Mouse (Mus musculus): ENCODE measurements around the gene Psmb3.

The Psmb3 gene

GRCm38 (mm10) chr11:97668160-97668559 is 35.0 kb upstream of the Psmb3 start:
- no peak for DNase-seq

DNA sequence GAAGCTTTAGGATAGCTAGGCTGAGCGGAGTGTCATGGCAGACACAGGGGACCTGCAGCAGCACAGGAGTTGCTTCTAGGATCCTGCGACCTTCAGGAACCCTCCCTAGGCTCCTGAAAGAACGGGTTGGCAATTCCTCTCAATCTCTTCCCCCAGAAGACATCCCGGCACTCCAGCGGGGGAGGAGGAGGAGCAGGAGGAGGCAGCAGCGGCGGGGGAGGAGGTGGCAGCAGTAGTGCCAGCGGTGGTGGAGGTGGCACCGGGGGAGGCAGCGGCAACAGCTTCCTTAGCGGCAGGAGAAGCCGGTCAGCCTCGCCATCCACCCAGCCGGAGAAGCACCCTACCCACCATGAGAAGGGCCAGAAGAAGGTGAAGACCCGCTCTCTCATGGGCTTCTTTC is 33.9 kb upstream of the Psmb3 start:
- DNase-seq = no peak

DNA sequence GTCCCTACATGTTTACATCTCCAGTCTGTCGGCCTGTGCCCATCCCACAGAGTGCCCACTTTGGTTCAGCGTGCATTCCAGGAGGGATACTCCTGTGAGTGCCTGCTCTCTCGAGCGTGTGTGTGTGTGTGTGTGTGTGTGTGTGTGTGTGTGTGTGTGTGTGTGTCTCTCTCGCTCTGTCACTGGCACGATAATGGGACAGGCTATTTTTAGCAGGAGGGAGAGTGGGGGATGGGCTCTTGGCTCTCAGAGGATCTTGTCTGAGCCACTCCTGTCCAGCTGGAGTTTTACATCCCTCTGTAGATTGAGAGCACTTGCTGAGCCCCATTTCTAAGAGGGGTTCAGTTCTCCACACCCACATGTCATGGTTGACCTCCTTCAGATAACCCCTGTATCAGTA is 33.4 kb upstream of the Psmb3 start:
- DNase-seq = no peak

- DNase-seq = no peak
Measured at GRCm38 (mm10) chr11:97670234-97671176, 32.7 kb upstream of the Psmb3 start.

- no peak for DNase-seq
Measured at GRCm38 (mm10) chr11:97671177-97671527, 32.0 kb upstream of the Psmb3 start.

GRCm38 (mm10) chr11:97673148-97673547 is 30.1 kb upstream of the Psmb3 start:
- DNase-seq = no peak

- DNase-seq = no peak
Measured at GRCm38 (mm10) chr11:97676050-97676754, 27.0 kb upstream of the Psmb3 start.

DNA sequence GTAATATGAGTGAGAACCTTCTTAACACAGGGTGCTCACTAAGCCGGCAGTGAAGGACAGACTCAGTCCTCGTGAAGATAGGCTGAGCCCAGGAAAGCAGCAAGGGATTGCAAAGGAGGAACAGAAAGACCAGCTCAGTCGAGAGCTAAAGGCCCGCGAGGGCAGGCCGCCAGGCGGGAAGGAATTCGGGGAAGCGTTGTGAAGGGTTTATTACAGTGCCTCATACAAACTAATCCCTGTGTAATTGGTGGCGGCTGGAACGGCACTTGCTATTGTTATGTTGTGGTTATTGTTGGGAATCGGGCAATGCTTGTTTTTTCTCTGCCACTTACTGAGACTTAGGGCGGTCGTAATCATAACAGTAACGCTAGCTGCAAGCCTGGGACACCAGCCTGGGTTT is 25.8 kb upstream of the Psmb3 start:
- no peak for DNase-seq

DNA sequence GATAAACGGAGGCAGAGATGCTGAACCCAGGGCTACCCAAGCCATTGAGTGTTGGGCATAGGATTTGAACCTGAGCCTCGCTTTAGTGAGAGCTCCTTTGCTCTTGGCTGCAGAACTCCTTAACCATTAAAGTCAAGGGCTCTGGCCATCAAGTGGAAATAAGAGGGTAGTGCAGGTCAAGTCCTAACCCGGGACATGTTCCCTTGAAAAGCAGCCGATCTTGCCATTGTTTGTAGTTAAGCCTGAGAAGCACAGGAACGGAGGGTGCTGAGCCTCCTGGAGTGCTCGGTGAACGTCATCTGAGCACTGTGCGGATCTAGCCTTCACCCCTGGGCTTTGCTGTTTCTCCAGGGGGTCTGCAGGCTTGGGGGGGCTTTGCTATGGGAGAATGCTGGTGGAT is 25.4 kb upstream of the Psmb3 start:
- DNase-seq = no peak

- DNase-seq = no peak
Measured at GRCm38 (mm10) chr11:97678301-97678700, 24.9 kb upstream of the Psmb3 start.

DNA sequence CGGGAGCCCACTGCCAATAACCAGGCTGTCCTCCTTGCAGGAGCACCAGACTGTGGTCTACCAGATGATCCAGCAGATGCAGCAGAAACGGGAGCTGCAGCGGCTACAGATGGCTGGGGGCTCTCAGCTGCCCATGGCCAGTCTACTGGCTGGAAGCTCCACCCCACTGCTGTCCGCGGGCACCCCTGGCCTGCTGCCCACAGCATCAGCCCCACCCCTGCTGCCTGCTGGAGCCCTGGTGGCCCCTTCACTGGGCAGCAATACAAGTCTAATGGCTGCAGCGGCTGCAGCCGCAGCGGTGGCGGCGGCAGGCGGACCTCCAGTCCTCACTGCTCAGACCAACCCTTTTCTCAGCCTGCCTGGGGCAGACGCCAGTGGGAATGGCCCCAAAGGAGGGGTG is 22.8 kb upstream of the Psmb3 start:
- no peak for DNase-seq

DNA sequence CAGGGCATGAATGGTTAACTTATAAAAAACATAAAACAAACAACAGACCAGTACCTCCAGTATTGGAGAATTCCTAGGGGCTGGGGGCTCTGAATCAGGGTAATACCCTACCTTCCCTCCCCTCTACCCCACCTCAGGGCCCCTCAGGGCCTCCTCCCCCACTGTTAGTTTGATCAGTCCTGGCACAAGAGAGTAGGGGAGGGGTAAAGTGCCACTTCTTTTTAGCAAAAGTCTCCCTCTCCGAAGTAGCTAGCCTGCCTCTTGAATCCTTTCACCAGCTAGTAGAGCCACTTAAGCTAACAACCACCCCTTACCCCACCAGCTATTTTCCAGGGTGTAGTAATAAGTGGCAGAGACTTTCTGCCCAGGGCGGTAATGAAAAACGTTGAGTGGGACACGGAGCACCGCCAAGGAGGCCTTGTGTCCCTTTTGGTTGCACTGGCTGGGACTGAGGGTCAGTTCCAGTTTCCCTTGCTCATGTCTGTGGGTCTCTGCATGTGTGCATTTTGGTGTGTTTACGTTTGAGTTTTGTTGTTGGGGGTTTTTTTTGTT is 20.6 kb upstream of the Psmb3 start:
- no peak for DNase-seq

GRCm38 (mm10) chr11:97684063-97684680 is 19.0 kb upstream of the Psmb3 start:
- peak; percentile 75 for DNase-seq

GRCm38 (mm10) chr11:97684766-97685165 is 18.4 kb upstream of the Psmb3 start:
- peak; percentile 21 for DNase-seq

- DNase-seq = peak; percentile 87
Measured at GRCm38 (mm10) chr11:97685613-97686321, 17.4 kb upstream of the Psmb3 start, which contains the start of gene Cisd3. TSS of gene Cisd3 (plus strand) at chr11:97685826.

DNA sequence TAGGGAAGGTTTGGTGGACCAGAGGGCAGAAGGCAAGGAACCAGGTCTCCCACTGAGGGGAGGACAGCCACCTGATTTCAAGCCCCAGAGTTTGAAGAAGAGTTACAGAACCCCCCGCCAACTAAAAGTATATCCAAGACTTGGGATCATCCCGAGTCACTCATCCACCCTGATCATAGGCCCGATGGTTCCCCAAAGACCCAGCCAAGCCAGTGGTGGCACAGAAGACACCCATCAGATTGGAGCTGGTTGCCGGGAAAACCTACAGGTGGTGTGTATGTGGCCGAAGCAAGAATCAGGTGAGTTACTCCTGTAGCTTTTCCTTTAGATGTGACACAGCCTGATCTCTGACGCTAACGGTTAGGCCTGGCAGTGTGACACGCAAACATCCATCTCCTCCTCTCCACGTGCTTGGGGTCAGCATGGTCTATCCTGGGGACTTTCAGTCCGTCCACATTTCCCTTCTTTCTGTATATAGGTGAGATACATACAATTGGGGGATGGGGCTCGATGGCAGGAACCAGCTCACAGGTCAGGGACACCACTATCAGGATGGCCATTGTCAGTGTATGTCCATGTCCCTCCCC is 16.8 kb upstream of the Psmb3 start:
- DNase-seq = no peak

GRCm38 (mm10) chr11:97687061-97687460 is 16.1 kb upstream of the Psmb3 start:
- no peak for DNase-seq

DNA sequence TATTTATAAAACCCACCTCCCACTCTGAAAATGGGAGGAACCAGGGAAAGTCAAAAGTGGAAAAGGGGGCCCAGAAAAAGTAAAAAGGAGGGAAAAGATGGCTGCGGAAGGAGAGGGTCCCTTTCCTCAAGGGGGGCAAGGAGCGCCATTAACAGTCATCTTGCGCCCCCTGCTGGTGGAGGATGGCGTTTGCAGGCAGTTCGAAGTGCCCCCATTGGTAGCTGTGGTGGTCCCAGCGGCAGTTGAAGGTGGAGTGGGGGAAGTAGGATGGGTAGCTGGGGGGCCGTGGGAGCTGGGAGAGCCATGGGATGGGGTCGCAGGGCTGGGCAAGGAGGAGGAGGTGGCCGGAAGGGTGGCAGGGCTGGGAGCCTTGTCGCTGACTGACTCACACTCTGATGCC is 13.3 kb upstream of the Psmb3 start:
- DNase-seq = peak; percentile 86

- DNase-seq = no peak
Measured at GRCm38 (mm10) chr11:97694435-97694834, 8.8 kb upstream of the Psmb3 start.

- DNase-seq = no peak
Measured at GRCm38 (mm10) chr11:97694921-97695711, 8.1 kb upstream of the Psmb3 start.

GRCm38 (mm10) chr11:97695712-97696401 is 7.3 kb upstream of the Psmb3 start:
- no peak for DNase-seq
